Mouse (Mus musculus) neutrophil, adult 5-6 weeks (primary cell): Measurements from ENCODE around the gene Trim3. TPM values are rescaled to one million over a fixed set of nuclear protein-coding genes. Genes with fewer than 3 reads are reported as not detected.
A peak's percentile ranks its signal among the peaks of the same experiment; 100 is the strongest.

Experiments
- ATAC-seq: fragments of 151-379, 151-347 bp; 2 replicates; pipeline ENCODE4 v1.8.0; 2017; ENCODE audit warnings: mild to moderate bottlenecking, moderate TSS enrichment; ENCODE audit not compliant: insufficient number of reproducible peaks, poor library complexity, low FRiP score, severe bottlenecking; ENCODE audit errors: extremely low read depth
- total RNA-seq: library from RNA; stranded (forward); fragments of 200-1000 nt; gene quantifications from 2 replicates; pipeline ENCODE4 v1.2.3, GENCODE M21; 2017

Trim3 gene
- 23.3 and 23.5 TPM in 2 replicates for total RNA-seq

GRCm38 (mm10) chr7:105633127-105633800, at the start of gene Trim3:
Gene Trim3, minus strand, starts transcription at chr7:105633571.
- peak; percentile 69 for ATAC-seq

GRCm38 (mm10) chr7:105650639-105651435, 17.5 kb upstream of the Trim3 start, which contains the start of gene Dnhd1:
Gene Dnhd1, plus strand, starts transcription at chr7:105650827.
- ATAC-seq, result peak; percentile 88

GRCm38 (mm10) chr7:105641936-105642335, 8.6 kb upstream of the Trim3 start:
- no peak for ATAC-seq

DNA sequence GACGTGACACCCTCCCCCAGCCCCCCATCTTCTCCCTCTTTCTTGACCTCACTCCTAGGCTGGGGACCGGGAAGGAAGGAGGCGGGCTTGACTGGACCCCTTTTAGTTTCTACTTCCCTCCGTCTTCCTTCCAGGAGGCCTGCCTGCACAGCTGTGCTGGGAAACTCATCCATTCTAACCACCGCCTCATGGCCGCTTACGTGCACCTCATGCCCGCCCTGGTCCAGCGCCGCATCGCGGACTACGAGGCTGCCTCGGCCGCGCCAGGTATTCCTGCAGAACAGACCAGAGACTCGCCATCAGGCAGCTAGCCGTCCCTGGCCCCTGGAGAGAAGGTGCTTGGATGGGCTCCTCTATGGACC, 7.5 kb upstream of the Trim3 start:
- ATAC-seq, result no peak

- ATAC-seq, result peak; percentile 94
These were observed 7.0 kb upstream of the Trim3 start, which contains the start of the genes Arfip2 and Gm45799 for GRCm38 (mm10) chr7:105640233-105640893. Gene Arfip2, minus strand, starts transcription at chr7:105640416. Gene Gm45799, plus strand, starts transcription at chr7:105640552.

DNA sequence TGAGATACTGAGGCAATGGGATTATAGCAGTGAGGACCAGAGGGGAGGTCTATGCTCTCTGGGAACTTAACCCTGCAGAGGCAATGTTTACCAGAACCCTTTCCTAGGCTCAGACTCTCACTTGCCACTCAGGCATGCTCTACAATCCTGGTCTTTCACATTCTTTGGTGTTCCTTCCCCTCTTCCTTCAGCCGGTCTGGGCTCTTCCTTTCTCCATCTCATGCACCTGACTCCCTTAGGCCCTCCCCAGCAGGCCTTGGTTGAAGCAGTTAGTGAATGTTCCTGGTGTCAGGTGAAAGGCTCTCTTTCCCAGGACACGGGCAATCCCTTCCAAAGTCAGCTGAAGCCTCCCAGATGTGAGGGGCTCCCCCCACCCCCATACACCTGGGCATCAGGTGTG, 6.4 kb upstream of the Trim3 start, which contains the start of gene Timm10b:
Gene Timm10b (plus strand): TSS at position 301 of the 400 bp plus-strand sequence.
- no peak for ATAC-seq

- no peak for ATAC-seq
These were observed 5.9 kb upstream of the Trim3 start for GRCm38 (mm10) chr7:105639304-105639703.

DNA sequence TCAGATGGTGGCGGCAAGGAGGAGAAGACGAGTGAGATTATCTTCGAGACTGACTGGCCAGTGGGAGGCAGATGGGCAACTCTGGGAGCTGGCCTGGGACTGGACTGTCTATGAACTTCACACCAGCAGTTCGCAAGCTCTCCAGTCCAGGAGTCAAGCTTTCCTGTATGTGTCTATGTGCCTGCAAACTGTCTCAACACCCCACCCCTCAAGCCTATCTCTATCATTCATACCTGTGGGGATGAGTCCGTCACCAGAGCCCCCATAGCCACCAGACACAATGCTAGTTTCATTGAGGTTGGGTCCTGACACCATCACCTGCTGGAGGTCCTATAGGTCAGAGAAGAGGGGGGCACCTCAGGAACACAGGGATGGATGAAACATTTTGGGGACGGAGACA, 5.4 kb upstream of the Trim3 start:
- no peak for ATAC-seq

GRCm38 (mm10) chr7:105635726-105636125, 2.4 kb upstream of the Trim3 start:
- ATAC-seq, result no peak

DNA sequence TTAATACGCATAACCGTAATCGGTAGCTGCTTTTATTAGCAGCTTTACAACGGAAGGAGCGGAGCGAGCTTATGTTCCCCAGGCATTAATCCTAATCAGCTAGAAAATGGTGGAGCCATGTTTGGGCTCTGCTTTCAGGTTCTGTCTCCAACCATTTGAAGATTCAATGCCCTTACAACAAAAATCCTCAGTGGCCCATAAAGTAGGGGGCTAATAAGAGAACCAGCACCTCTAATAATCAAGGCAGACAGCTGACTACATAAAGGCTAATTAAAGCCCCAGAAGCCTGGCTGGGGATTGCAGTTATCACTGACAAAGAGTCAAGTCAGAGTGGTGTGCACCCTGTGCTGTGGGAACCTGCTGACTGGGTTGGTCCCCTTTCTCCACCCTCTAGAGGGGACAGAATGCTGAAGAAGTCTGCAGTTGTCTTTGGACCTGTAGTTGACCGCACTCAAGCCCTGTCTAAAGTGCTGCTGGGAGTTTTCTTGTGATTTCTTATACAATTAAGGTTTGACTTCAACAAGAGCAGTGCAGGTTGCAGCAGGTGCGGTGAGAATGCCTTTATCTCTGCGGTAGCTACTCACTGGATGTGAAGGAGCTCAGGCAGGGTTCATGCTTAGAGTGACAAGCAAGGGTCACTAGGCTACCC, 1.0 kb upstream of the Trim3 start:
- no peak for ATAC-seq

- no peak for ATAC-seq
These were observed 397 bp upstream of the Trim3 start for GRCm38 (mm10) chr7:105633801-105634135.

- ATAC-seq, result no peak
These were observed 809 bp downstream of the Trim3 start for GRCm38 (mm10) chr7:105632551-105632972.

- ATAC-seq, result no peak
These were observed 4.7 kb downstream of the Trim3 start for GRCm38 (mm10) chr7:105628633-105629032.

DNA sequence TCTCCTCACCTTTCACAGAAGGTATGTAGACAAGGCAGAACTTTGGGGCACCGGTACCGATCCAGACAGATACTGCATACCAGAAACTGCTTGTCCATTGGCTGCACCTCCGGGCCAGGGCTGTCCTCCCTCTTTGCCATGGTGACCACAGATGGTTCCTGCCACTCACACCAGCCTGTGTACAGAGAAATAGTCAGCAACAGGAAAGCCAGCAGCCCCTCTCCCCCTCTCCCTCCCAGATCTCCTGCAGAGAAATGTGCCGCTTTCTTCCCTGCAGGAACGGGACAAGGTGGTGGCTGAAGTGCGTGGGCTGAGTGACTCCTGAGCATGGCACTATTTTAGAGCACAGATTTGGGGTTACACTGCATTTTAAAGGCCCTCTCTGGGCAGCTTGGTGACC, 8.0 kb downstream of the Trim3 start:
- ATAC-seq, result no peak

DNA sequence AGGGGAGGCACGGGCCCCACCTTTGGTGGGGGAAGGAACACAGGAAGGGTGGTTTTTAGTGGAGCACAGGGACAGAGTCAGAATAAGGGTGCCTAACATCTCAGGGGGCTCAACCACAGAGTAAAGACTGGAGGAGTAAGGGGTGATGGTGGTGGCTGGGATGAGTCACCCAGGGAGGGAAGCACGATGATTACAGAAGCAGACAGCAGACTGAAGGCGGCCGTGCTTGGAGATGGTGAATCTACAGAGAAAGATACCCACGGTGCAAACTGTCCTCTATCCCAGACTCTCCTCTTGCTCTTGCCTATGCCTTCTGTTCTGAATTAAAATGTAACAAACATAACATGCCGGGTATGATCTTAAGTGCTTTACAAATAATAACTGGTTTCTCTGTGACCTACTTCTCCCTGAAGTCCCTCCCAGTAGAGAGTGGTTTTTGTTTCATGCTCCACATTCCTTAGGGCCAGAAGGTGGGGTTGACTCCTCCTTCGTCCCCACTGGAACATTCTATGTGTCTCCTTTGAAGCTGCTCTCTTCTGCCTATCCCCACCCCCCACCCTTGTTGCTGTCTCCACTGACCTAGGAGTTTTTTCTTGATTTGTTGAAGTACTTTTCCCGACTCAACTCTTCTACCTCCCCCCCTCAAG, 11.6 kb downstream of the Trim3 start:
- ATAC-seq, result no peak

DNA sequence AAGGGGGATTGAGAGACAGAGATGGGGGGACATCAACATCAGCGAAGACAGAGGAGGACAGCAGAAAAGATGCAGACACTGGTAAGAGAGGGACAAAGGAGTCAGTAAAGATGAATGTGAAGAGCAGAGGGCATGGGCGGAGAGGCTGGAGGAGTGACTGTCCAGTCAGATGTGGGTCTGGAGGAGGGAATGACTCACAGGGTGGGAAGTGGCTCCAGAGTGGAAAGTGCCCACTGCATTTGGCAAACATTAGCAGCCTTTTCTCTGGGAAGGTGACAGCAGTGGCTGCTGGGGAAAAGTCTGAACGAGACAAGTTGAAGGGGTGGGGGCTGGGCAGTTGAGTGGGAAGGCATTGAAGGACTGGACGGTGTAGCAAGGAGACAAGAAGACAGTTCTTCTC, 12.3 kb downstream of the Trim3 start:
- ATAC-seq, result no peak

DNA sequence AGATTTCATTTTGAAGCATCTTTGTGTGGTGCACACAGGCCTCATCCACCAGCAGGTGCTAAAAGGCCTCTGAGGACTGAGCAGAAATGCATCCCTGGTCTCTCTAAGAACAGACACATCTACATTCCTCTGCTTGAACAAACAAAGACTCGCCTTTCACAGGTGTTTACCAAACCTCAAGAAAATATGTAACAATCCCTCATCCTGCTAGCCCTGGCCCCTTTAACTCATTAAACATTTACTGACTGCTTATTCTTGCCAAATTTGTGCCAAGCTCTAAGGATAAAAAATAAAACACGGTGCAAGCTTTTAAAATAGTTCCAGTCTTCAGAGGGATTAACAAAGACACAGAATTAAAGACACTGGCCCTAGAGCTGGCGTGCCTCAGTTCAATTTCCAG, 13.7 kb downstream of the Trim3 start:
- ATAC-seq, result no peak

DNA sequence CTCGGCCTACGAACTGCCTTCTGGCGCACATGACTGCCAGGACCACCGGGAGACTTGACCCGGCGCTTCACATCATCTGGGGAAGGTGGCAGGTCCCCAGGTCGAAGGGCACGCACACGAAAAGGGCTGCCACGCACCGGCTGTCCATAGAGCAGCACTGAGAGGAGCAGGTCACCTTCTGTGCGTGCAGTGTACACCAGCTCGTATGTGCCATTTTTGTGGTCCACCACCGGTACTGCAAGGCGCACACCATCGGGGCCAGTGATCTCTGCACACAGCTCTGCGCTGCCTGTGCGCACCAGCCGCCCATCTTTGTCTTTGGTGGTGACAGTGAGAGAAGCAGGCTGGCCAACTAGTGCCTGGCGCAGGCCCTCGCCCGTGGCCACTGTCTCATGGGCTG, 15.6 kb downstream of the Trim3 start:
- ATAC-seq, result no peak

GRCm38 (mm10) chr7:105616561-105616960, 16.8 kb downstream of the Trim3 start:
- ATAC-seq, result no peak
